Mouse (Mus musculus) midbrain, embryonic 14.5 days (tissue): Measurements from ENCODE around the gene Rbsn. TPM values are rescaled to one million over a fixed set of nuclear protein-coding genes. Genes with fewer than 3 reads are reported as not detected.

Experiments
- ATAC-seq: fragments of 200-750 bp; cut with Nextera tagmentation; 2 replicates; pipeline ENCODE4 v1.8.0; 2017; ENCODE audit warnings: moderate number of reproducible peaks, moderate library complexity; ENCODE audit not compliant: low FRiP score, low TSS enrichment
- DNase-seq: peaks from one replicate; pipeline ENCODE4 v3.0.0-alpha.2; 2015
- H3K27ac ChIP-seq: fragments of 300-500 bp; sonication (generic); replicated peaks from 2 replicates; pipeline ENCODE4 v1.5.1; 2014; ENCODE audit warnings: mild to moderate bottlenecking, low read depth, low read length, moderate library complexity
- H3K27me3 ChIP-seq: fragments of 300-500 bp; sonication (generic); 2 replicates; pipeline ENCODE4 v1.6.1; 2014; ENCODE audit warnings: low read length, control low read depth, mixed read lengths; ENCODE audit not compliant: control insufficient read depth, insufficient read depth
- H3K36me3 ChIP-seq: fragments of 300-500 bp; sonication (generic); 2 replicates; pipeline ENCODE4 v1.6.1; 2014; ENCODE audit warnings: low read length, control low read depth; ENCODE audit not compliant: control insufficient read depth, insufficient read depth
- H3K4me1 ChIP-seq: fragments of 300-500 bp; sonication (generic); 2 replicates; pipeline ENCODE4 v1.6.1; 2014; ENCODE audit warnings: mild to moderate bottlenecking, antibody characterized with exemption, low read length, control low read depth; ENCODE audit not compliant: control insufficient read depth, insufficient read depth
- H3K4me2 ChIP-seq: fragments of 300-500 bp; sonication (generic); 2 replicates; pipeline ENCODE4 v1.6.1; 2014; ENCODE audit warnings: mild to moderate bottlenecking, low read length, moderate library complexity
- H3K4me3 ChIP-seq: fragments of 300-500 bp; sonication (generic); replicated peaks from 2 replicates; pipeline ENCODE4 v1.5.1; 2014; ENCODE audit warnings: low read depth, low read length
- H3K9ac ChIP-seq: fragments of 300-500 bp; sonication (generic); replicated peaks from 2 replicates; pipeline ENCODE4 v1.6.1; 2014; ENCODE audit warnings: mild to moderate bottlenecking, low read length, moderate library complexity
- H3K9me3 ChIP-seq: fragments of 300-500 bp; sonication (generic); 2 replicates; pipeline ENCODE4 v1.6.1; 2016; ENCODE audit warnings: low read length, control low read depth, mixed read lengths; ENCODE audit not compliant: control insufficient read depth
- WGBS: fragments of 180-500 bp; shearing (Covaris S2); extraction: QIAGEN DNeasy Blood & Tissue Kit; methylation state at CpG from one replicate; pipeline ENCODE4 v1.1.7; 2014; 5-methylcytosine and 5-hydroxymethylcytosine counted together
- polyA plus RNA-seq: library from polyadenylated mRNA; unstranded; fragments of >200 nt; fragmentation: Nextera tagmentation; extraction: Ambion mirVana; gene quantifications from 2 replicates; pipeline ENCODE4 v1.2.1, GENCODE M21; 2014

The Rbsn gene
- polyA plus RNA-seq: 18.4 and 28.5 TPM in 2 replicates

GRCm38 (mm10) chr6:92214773-92215449, at the start of gene Rbsn:
Gene Rbsn (minus strand): TSS chr6:92214925.
- ATAC-seq (peak; percentile 94), DNase-seq (peak; percentile 97)
- peak within 1 kb of the TSS; percentile 94 for H3K4me2 ChIP-seq
- H3K4me1 ChIP-seq: peaks cover 11% of the 10 kb centered on the region
- H3K27me3 ChIP-seq: no peaks in the 10 kb centered on the region
- peaks cover 4% of the 10 kb centered on the region; the same call in 1 of the 2 replicates for H3K36me3 ChIP-seq
- no peaks in the 10 kb centered on the region for H3K9me3 ChIP-seq
- peak within 1 kb of the TSS; percentile 85 for H3K4me3 ChIP-seq
- peak within 1 kb of the TSS; percentile 87 for H3K9ac ChIP-seq
- peak within 1 kb of the TSS; percentile 91 for H3K27ac ChIP-seq
- WGBS: 10% methylated on average over 35 of the region's 35 CpGs

DNA sequence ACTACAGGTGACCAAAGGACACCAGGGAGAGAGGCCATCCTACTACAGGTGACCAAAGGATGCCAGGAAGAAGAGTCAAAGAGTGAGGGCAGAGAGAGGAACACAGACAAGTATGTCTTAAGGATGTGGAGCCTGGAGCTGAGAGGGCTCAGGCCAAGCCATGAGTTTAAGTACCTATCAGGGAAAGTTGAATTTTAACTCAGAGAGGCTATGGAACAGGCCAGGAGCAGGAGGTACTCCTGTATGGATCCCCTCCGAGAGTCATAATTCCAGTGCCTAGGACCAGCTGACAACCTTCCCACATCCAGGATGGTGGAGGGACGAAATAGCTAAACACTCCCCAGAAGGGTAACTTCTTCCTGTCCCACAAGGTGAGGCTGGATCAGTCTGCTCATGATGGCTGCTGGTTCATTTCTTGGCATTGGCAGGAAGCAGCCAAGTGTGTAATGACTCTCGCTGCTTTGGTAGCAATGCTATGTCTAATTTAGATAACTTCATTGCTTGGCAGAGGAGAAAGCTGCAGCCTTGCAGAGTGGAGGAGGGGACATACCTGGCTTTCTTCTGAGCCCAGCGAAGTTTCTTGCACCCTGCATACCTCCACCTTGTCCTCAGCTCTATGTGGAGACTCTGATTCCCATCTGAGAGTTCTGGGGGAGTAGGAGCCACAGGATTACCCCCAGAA, 46.6 kb upstream of the Rbsn start:
- Histone ChIP-seq H3K4me2 (no peak overlapping the region), H3K9ac (no peak overlapping the region), H3K36me3 (no peaks in the 10 kb centered on the region), H3K4me1 (no peaks in the 10 kb centered on the region), H3K27me3 (no peaks in the 10 kb centered on the region), H3K27ac (no peak overlapping the region), H3K4me3 (no peak overlapping the region), H3K9me3 (no peaks in the 10 kb centered on the region)
- 63% methylated on average over 4 of the region's 4 CpGs for WGBS
- no peak for ATAC-seq
- DNase-seq: no peak

GRCm38 (mm10) chr6:92255346-92255745, 40.6 kb upstream of the Rbsn start:
- ATAC-seq: no peak
- no peak for DNase-seq

DNA sequence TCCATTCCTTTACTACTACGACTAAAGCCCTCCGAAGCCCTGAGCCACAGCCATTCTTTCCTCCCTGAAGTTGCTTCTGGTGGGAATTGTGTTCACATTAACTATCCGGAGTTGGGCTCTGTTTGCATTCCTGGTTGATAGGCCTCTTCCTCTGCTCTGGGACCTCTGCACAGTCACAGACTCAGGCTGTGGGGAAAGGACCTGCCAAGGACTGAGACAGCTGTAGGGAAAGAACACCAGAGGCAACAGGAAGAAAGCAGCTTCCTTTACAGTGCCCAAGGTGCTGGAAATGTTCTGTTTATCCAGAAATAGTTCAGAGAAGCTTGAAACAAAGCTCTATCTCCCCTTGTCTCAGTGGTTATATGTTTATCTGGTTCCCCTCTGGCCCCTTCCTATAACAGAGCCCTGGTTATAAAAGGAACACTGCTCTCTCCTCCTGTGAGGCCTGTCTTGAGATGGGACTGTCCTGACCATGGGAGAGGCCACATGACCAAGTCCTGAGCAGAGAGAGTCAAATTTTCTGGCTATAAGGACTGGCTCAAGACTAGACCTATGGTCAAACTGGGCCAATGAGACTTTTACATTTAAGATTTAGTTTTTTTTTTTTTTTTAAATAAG, 38.6 kb upstream of the Rbsn start:
- H3K4me1 ChIP-seq: no peaks in the 10 kb centered on the region
- ATAC-seq: no peak
- no peaks in the 10 kb centered on the region for H3K9me3 ChIP-seq
- H3K9ac ChIP-seq: no peak overlapping the region
- no peak for DNase-seq
- no peak overlapping the region for H3K27ac ChIP-seq
- H3K4me3 ChIP-seq: no peak overlapping the region
- 80% methylated on average over 3 of the region's 3 CpGs for WGBS
- no peaks in the 10 kb centered on the region for H3K27me3 ChIP-seq
- no peaks in the 10 kb centered on the region for H3K36me3 ChIP-seq
- no peak overlapping the region for H3K4me2 ChIP-seq

More at GRCm38 (mm10) chr6:92255346-92255745, 40.6 kb upstream of the Rbsn start:
- Histone ChIP-seq H3K9ac (no peak overlapping the region), H3K4me1 (no peaks in the 10 kb centered on the region), H3K36me3 (no peaks in the 10 kb centered on the region), H3K27ac (no peak overlapping the region), H3K4me3 (no peak overlapping the region), H3K4me2 (no peak overlapping the region), H3K9me3 (no peaks in the 10 kb centered on the region), H3K27me3 (no peaks in the 10 kb centered on the region)

DNA sequence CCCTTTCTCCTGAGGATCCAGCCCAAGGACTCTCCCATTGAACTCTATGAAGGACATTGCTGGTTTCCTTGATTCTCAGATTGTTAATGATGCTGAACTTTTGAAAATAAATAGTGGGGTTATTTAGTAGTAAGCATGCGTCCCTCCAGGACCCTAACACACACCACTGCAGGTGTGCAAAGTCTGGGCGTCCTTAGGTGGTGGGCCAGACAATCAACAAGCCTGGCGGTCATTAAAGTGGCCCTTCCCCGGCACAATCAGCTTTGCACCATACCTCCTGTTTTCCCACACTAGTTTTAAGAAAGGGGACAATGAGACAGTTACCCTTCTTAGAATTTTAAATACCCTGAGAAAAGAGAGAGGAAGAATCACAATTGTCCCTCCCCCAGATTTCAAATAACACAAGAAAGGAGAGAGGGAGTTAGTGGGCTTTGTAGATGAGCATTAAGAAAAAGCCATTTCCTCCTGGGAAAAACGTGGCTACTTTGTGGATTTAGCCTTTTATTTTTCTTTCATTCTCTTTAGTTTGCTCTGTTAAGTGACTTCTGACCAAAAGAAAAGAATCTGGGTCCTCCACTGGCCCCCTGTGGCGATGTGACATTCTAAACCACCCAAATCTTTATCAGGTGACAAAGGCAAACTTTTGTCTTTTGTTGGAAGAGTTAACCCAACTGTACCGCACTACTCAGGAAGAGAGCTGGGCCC, 32.6 kb upstream of the Rbsn start:
- H3K9ac ChIP-seq: no peak overlapping the region
- H3K9me3 ChIP-seq: no peaks in the 10 kb centered on the region
- ATAC-seq: no peak
- DNase-seq: no peak
- H3K4me3 ChIP-seq: no peak overlapping the region
- WGBS: 7% methylated on average over 7 of the region's 7 CpGs
- H3K27ac ChIP-seq: no peak overlapping the region
- 0 out of 2 replicates have a peak, but pooled peaks cover 3% of the 10 kb centered on the region for H3K4me1 ChIP-seq
- no peaks in the 10 kb centered on the region for H3K36me3 ChIP-seq
- H3K4me2 ChIP-seq: no peak overlapping the region
- peaks cover 7% of the 10 kb centered on the region for H3K27me3 ChIP-seq

DNA sequence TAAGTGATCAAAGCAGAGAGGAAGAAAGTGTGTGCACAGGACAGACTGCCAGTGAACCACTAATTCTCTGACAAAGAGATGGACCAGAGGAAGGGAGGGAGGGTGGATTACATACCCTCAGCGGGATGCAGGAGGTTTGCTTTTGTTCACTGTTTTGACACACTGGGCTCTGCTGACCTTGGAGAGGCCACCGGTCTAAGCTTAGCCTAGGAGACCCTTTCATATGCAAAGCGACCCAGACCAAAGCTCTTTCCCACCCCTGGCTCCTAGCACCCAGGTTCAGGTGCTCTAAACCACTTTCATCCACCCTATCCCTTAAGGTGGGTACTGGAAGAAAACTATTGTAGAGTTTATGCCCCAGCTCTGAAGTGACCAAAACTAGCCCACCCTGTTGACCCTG, 31.6 kb upstream of the Rbsn start:
- H3K4me2 ChIP-seq: no peak overlapping the region
- 0 out of 2 replicates have a peak, but pooled peaks cover 3% of the 10 kb centered on the region for H3K4me1 ChIP-seq
- no peak overlapping the region for H3K27ac ChIP-seq
- H3K4me3 ChIP-seq: no peak overlapping the region
- WGBS: 0% methylated on average over 3 of the region's 3 CpGs
- no peaks in the 10 kb centered on the region for H3K9me3 ChIP-seq
- no peak for ATAC-seq
- peaks cover 7% of the 10 kb centered on the region for H3K27me3 ChIP-seq
- no peak for DNase-seq
- H3K36me3 ChIP-seq: no peaks in the 10 kb centered on the region
- H3K9ac ChIP-seq: no peak overlapping the region

DNA sequence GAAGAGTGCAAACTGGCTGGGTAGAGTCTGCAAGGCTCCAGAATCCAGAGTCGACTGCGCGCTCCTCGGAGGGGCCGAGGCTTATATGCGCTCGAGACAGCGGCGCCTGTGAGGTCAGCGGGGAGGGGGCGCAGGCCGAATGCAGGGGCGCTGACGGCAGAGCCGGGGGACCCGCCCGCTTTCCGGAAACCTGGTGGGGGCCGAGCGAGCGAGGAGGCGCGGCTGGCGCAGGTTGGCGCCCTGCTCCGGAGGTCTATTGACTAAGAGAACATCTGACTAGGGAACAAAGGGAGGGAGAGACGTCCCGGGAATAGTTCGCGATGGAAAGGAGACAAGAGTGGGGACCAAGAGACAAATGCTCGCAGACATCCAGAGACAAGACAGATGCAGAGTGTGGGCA, 29.9 kb upstream of the Rbsn start, which contains the start of gene Trh:
Trh (minus strand) TSS at position 60 of the 400 bp plus-strand sequence.
- peak; percentile 39 for DNase-seq
- Histone ChIP-seq H3K4me3 (peak within 1 kb of the TSS; percentile 34), H3K4me2 (peak within 1 kb of the TSS; percentile 66), H3K9ac (peak within 1 kb of the TSS; percentile 51), H3K4me1 (0 out of 2 replicates have a peak, but pooled peaks cover 3% of the 10 kb centered on the region), H3K9me3 (no peaks in the 10 kb centered on the region), H3K36me3 (no peaks in the 10 kb centered on the region), H3K27ac (no peak within 1 kb of the TSS), H3K27me3 (peaks cover 7% of the 10 kb centered on the region)
- ATAC-seq: no peak
- WGBS: 1% methylated on average over 31 of the region's 31 CpGs

DNA sequence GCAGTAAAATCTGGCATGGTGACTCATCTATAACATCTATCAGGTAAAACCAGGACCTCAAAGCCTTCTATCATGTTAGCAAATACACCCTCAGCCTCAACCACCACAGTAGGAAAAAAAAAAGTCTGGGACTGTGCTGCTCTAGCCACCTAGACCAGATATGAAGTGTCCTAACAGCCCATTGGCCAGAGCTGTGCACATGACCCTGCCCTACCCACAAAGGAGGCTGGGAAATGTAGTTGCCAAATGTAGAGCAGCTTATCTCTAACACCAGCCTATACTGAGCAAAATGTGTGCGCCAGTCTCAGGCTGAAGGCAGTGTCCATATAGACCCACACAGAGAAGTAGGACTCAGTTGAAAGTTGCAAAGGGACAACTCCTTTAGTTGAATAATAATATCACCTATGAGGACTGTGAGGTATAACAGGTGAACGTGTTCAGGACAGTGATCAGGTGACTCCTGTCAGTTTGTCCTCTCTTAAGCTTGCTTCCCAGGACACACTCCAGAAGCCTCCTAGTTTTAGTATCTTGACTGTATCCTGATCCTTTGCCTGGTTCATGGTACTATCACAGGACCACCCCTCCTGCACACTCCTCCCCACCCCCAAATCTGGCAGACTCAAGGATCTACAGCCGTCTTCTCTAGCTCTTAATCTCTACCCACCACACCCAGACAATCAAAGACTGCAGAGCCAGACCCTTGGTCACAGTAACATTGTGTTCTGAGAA, 26.6 kb upstream of the Rbsn start:
- H3K27ac ChIP-seq: no peak overlapping the region
- no peaks in the 10 kb centered on the region for H3K9me3 ChIP-seq
- 0 out of 2 replicates have a peak, but pooled peaks cover under 1% of the 10 kb centered on the region for H3K4me1 ChIP-seq
- H3K36me3 ChIP-seq: no peaks in the 10 kb centered on the region
- H3K4me2 ChIP-seq: no peak overlapping the region
- DNase-seq (peak; percentile 68), ATAC-seq (peak; percentile 74; the same call in 1 of the 2 replicates)
- H3K27me3 ChIP-seq: peaks cover 7% of the 10 kb centered on the region
- 54% methylated on average over 3 of the region's 3 CpGs for WGBS
- H3K9ac ChIP-seq: no peak overlapping the region
- H3K4me3 ChIP-seq: no peak overlapping the region
